Mouse (Mus musculus) layer of hippocampus, postnatal 10 days (tissue): ENCODE measurements around the gene Enpp6. TPM values are rescaled to one million over a fixed set of nuclear protein-coding genes. Genes with fewer than 3 reads are reported as not detected.

Source experiments
- DNase-seq, 2 experiments: peaks; one replicate each; pipeline ENCODE4 v3.0.0; 2021; ENCODE audit warnings: low spot score in 2 of 2
- long read RNA-seq: library from polyadenylated mRNA; stranded (forward); transcript quantifications from one replicate; pipeline ENCODE4 v2.0.0, GENCODE M21; 2023
- total RNA-seq, 2 experiments: library from RNA; stranded (reverse); gene quantifications; 2 replicates each; pipeline ENCODE4 v1.2.3; 2021

Gene Enpp6
- 10 to 100 TPM; 14.1 to 14.5 TPM for total RNA-seq
- long read RNA-seq, full-length matches to known transcripts: 2 of 5 reads
- long read RNA-seq, partial matches to known transcripts: 0 of 5 reads
- long read RNA-seq, other reads (novel, unspliced or antisense): 3 of 5 reads

GRCm38 (mm10) chr8:46986386-46987140 is at the start of gene Enpp6:
TSS of gene Enpp6 (plus strand) at chr8:46986887.
- no peak for DNase-seq

GRCm38 (mm10) chr8:46938218-46938617 is 48.5 kb upstream of the Enpp6 start:
- DNase-seq: no peak

GRCm38 (mm10) chr8:46941295-46941694 is 45.4 kb upstream of the Enpp6 start:
- no peak for DNase-seq

- no peak for DNase-seq
Measured at GRCm38 (mm10) chr8:46941731-46942650, 44.7 kb upstream of the Enpp6 start.

- no peak for DNase-seq
Measured at GRCm38 (mm10) chr8:46942651-46943024, 44.0 kb upstream of the Enpp6 start.

GRCm38 (mm10) chr8:46943337-46943736 is 43.4 kb upstream of the Enpp6 start:
- DNase-seq: no peak

GRCm38 (mm10) chr8:46946181-46946580 is 40.5 kb upstream of the Enpp6 start:
- DNase-seq: no peak

GRCm38 (mm10) chr8:46948091-46948757 is 38.5 kb upstream of the Enpp6 start:
- no peak for DNase-seq

- DNase-seq: peak; percentile 82 to 84
Measured at GRCm38 (mm10) chr8:46953472-46953871, 33.2 kb upstream of the Enpp6 start.

- DNase-seq: no peak
Measured at GRCm38 (mm10) chr8:46962630-46963427, 23.9 kb upstream of the Enpp6 start.

GRCm38 (mm10) chr8:46963619-46964145 is 23.0 kb upstream of the Enpp6 start:
- DNase-seq: no peak

GRCm38 (mm10) chr8:46965812-46966211 is 20.9 kb upstream of the Enpp6 start:
- DNase-seq: no peak

- DNase-seq: no peak
Measured at GRCm38 (mm10) chr8:46968721-46969120, 18.0 kb upstream of the Enpp6 start.

- DNase-seq: no peak
Measured at GRCm38 (mm10) chr8:46969386-46969785, 17.3 kb upstream of the Enpp6 start.

GRCm38 (mm10) chr8:46977376-46977775 is 9.3 kb upstream of the Enpp6 start:
- DNase-seq: no peak

GRCm38 (mm10) chr8:46982166-46982565 is 4.5 kb upstream of the Enpp6 start:
- no peak for DNase-seq

GRCm38 (mm10) chr8:46982770-46983169 is 3.9 kb upstream of the Enpp6 start:
- DNase-seq: no peak

GRCm38 (mm10) chr8:46984647-46985046 is 2.0 kb upstream of the Enpp6 start:
- no peak for DNase-seq

- peak in 1 of 2 experiments; percentile 17 for DNase-seq
Measured at GRCm38 (mm10) chr8:46988366-46988765, 1.7 kb downstream of the Enpp6 start.

- DNase-seq: no peak
Measured at GRCm38 (mm10) chr8:46991081-46991480, 4.4 kb downstream of the Enpp6 start.
